ENCODE assay signal across 7 mouse cellular contexts in genomic region chr13:41134901-41135300, GRCm38 (mm10). TPM values are rescaled to one million over a fixed set of nuclear protein-coding genes. Genes with fewer than 3 reads are reported as not detected.
DNase-seq lines count a peak whose midpoint lies in the region; TF ChIP-seq lines count a peak whose summit lies in the region.

No protein-coding gene starts in this region.

- TF ChIP-seq CTCF in brain, embryonic 14.5 days (IDR thresholded peaks at IDR 0.05; ENCODE audit: borderline replicate concordance, extremely low read depth, insufficient read depth, insufficient read length): peak; percentile 84
- peak; percentile 66; the same call in 1 of the 2 replicates for TF ChIP-seq CTCF in spleen, adult 2 months (IDR thresholded peaks at IDR 0.05; ENCODE audit: extremely low read depth, insufficient read depth, insufficient read length, insufficient replicate concordance)

- no peaks in the 10 kb centered on the region; the same call in 1 of the 2 replicates for H3K27me3 ChIP-seq in spleen, adult 2 months (ENCODE audit: control insufficient read depth, insufficient read depth, low read length)

- H3K27ac ChIP-seq in spleen, adult 2 months (ENCODE audit: insufficient read depth, low read length): no peak overlapping the region

- H3K4me1 ChIP-seq in spleen, adult 2 months (ENCODE audit: control insufficient read depth, insufficient read depth, insufficient read length): no peaks in the 10 kb centered on the region

- H3K36me3 ChIP-seq in spleen, adult 2 months (ENCODE audit: control insufficient read depth, insufficient read depth, low read length): no peaks in the 10 kb centered on the region

- no peak overlapping the region for H3K4me3 ChIP-seq in spleen, adult 2 months (ENCODE audit: extremely low read depth, insufficient read depth, insufficient read length)

- DNase-seq in B cell, adult 2 months: peak; percentile 67 to 69
- peak; percentile 15 to 46 for DNase-seq in CD8-positive naive resting alpha-beta T cell, adult 2 months (ENCODE audit: low read depth in 2 of 2, low spot score in 2 of 2)
- peak; percentile 79 for DNase-seq in brain, embryonic 14.5 days (ENCODE audit: low read depth)
- DNase-seq in fibroblast of lung, adult 2 months (ENCODE audit: low read depth): peak; percentile 7
- DNase-seq in kidney, postnatal 25 days: peak; percentile 72 to 86
- peak; percentile 67 for DNase-seq in lung, postnatal 10 days
- DNase-seq in spleen, adult 2 months (ENCODE audit: low read depth in 1 of 2, low spot score in 2 of 2): peak; percentile 9 to 41

- WGBS in spleen, adult 2 months: 8% methylated on average over 6 of the region's 6 CpGs

- TF ChIP-seq POLR2A in brain, embryonic 14.5 days (IDR thresholded peaks at IDR 0.05; ENCODE audit: borderline replicate concordance, extremely low read depth, insufficient read depth, insufficient read length, poor library complexity, severe bottlenecking): no peak
- no peak for TF ChIP-seq POLR2A in spleen, adult 2 months (IDR thresholded peaks at IDR 0.05; ENCODE audit: low read depth, low read length)

RNA-seq across cellular contexts. Expression of gene Sycp2l, which starts 20.8 kb away (rescaled TPM):
- 0.04 TPM in 1 of 2 replicates, not detected in the other for polyA plus RNA-seq in brain, embryonic 14.5 days (2012; rRNA removed)
- not detected in 2 replicates for polyA plus RNA-seq in spleen, adult 2 months (2012; rRNA removed)

RNA-seq across cellular contexts. Expression of gene Gcm2, which starts 24.1 kb away (rescaled TPM):
- not detected in 2 replicates for polyA plus RNA-seq in brain, embryonic 14.5 days (2012; rRNA removed)
- polyA plus RNA-seq in spleen, adult 2 months (2012; rRNA removed): 0.15 and 0.26 TPM in 2 replicates

RNA-seq across cellular contexts. Expression of gene Mak, which starts 55.4 kb away (rescaled TPM):
- polyA plus RNA-seq in brain, embryonic 14.5 days (2012; rRNA removed): 1.3 and 1.7 TPM in 2 replicates
- polyA plus RNA-seq in spleen, adult 2 months (2012; rRNA removed): not detected in 2 replicates

Comparison
In these comparisons a context has a peak if more than half of its experiments do, and no peak if none do; other contexts are left out.
1. DNase-seq: peak in every context shown above with its lines; median percentile 79 in brain, embryonic 14.5 days; 79 in kidney, postnatal 25 days; 68 in B cell, adult 2 months; 67 in lung, postnatal 10 days; 30 in CD8-positive naive resting alpha-beta T cell, adult 2 months; 25 in spleen, adult 2 months; 7 in fibroblast of lung, adult 2 months.